In genomic region chr12:110371886-110372690, GRCm38 (mm10) we compare ENCODE assay signal across 30 mouse cellular contexts.
DNase-seq lines count a peak whose midpoint lies in the region; ATAC-seq and TF ChIP-seq lines count a peak whose summit lies in the region.
"Had no signal": no experiment of that assay in that cellular context is flagged by ENCODE, and none has a peak within 500 bp of the region (broad histone marks: within the 10 kb centered on the region; RNA-seq: fewer than 3 reads in every experiment).

No protein-coding gene starts in this region.

- peak; percentile 41 for DNase-seq in adrenal gland, postnatal 14 days
- no peak for DNase-seq in adrenal gland, adult 18-20 months (ENCODE audit: low spot score in 2 of 2)
- no peak for DNase-seq in heart, adult 2 months
- peak; percentile 76 for DNase-seq in midbrain, embryonic 11.5 days (ENCODE audit: low spot score, missing footprints)
- DNase-seq in midbrain, embryonic 14.5 days = no peak
- DNase-seq in NIH3T3 (ENCODE audit: low read depth) = peak; percentile 60
- no peak for DNase-seq in ovary, postnatal 10 days (ENCODE audit: low spot score)
- DNase-seq: cerebellum, adult 11 months; cerebellum, adult 9-10 months; cerebellum, postnatal 36 days; embryo, embryonic 11 days; gastrocnemius, adult 2 months; gastrocnemius, postnatal 36 days; heart, postnatal 36 days; kidney, adult 8-10 months; kidney, postnatal 10 days; layer of hippocampus, adult 9-11 months; liver; lung, adult 2 months; lung, postnatal 10 days; thymus, postnatal 4 days had no signal

- no peak for TF ChIP-seq EP300 in heart, adult 2 months (IDR thresholded peaks at IDR 0.05; ENCODE audit: insufficient read depth, low read depth, low read length)

- H3K4me2 ChIP-seq in heart, embryonic 15.5 days = no peak overlapping the region
- no peak overlapping the region for H3K4me2 ChIP-seq in midbrain, embryonic 11.5 days
- H3K4me2 ChIP-seq in midbrain, embryonic 14.5 days (ENCODE audit: low read length) = no peak overlapping the region

- H3K9me3 ChIP-seq in heart, embryonic 15.5 days (replicated peaks) = no peaks in the 10 kb centered on the region
- H3K9me3 ChIP-seq in midbrain, embryonic 11.5 days (ENCODE audit: control insufficient read depth, low read length) = no peaks in the 10 kb centered on the region
- no peaks in the 10 kb centered on the region for H3K9me3 ChIP-seq in midbrain, embryonic 14.5 days (ENCODE audit: control insufficient read depth, low read length)
- H3K9me3 ChIP-seq: hindbrain, embryonic 15.5 days; neural tube, embryonic 15.5 days had no signal

- WGBS in heart, embryonic 15.5 days = 82% methylated on average over 13 of the region's 13 CpGs
- 89% methylated on average over 13 of the region's 13 CpGs for WGBS in heart, adult 2 months
- WGBS in midbrain, embryonic 11.5 days = 78% methylated on average over 13 of the region's 13 CpGs
- 74% methylated on average over 13 of the region's 13 CpGs for WGBS in midbrain, embryonic 14.5 days

- no peak overlapping the region for H3K27ac ChIP-seq in heart, embryonic 15.5 days
- no peak overlapping the region for H3K27ac ChIP-seq in heart, adult 2 months
- H3K27ac ChIP-seq in midbrain, embryonic 11.5 days (ENCODE audit: low read depth, low read length) = no peak overlapping the region
- no peak overlapping the region for H3K27ac ChIP-seq in midbrain, embryonic 14.5 days (replicated peaks; ENCODE audit: low read depth, low read length)
- H3K27ac ChIP-seq: embryonic facial prominence, embryonic 12.5 days; gastrocnemius, adult 2 months; hindbrain, embryonic 15.5 days; liver, embryonic 14.5 days; macrophage; neural tube, embryonic 15.5 days had no signal

- H3K36me3 ChIP-seq in heart, embryonic 15.5 days = no peaks in the 10 kb centered on the region
- no peaks in the 10 kb centered on the region for H3K36me3 ChIP-seq in heart, adult 2 months (ENCODE audit: control insufficient read depth, insufficient read depth, low read length)
- H3K36me3 ChIP-seq in midbrain, embryonic 11.5 days (ENCODE audit: control insufficient read depth, insufficient read depth, low read length) = no peaks in the 10 kb centered on the region
- H3K36me3 ChIP-seq in midbrain, embryonic 14.5 days (ENCODE audit: control insufficient read depth, insufficient read depth, low read length) = no peaks in the 10 kb centered on the region
- H3K36me3 ChIP-seq: embryonic facial prominence, embryonic 12.5 days; hindbrain, embryonic 15.5 days; neural tube, embryonic 15.5 days had no signal

- no peak overlapping the region for H3K9ac ChIP-seq in heart, embryonic 15.5 days
- H3K9ac ChIP-seq in heart, adult 2 months (ENCODE audit: low read depth, low read length) = no peak overlapping the region
- H3K9ac ChIP-seq in midbrain, embryonic 11.5 days (ENCODE audit: low read length) = no peak overlapping the region
- H3K9ac ChIP-seq in midbrain, embryonic 14.5 days (replicated peaks; ENCODE audit: low read length) = no peak overlapping the region
- H3K9ac ChIP-seq: embryonic facial prominence, embryonic 12.5 days; hindbrain, embryonic 15.5 days; liver, embryonic 14.5 days; neural tube, embryonic 15.5 days had no signal

- H3K4me1 ChIP-seq in heart, embryonic 15.5 days (replicated peaks) = no peaks in the 10 kb centered on the region; the same call in 1 of the 2 replicates
- no peaks in the 10 kb centered on the region for H3K4me1 ChIP-seq in heart, adult 2 months (ENCODE audit: control insufficient read depth, insufficient read depth, low read length)
- H3K4me1 ChIP-seq in midbrain, embryonic 11.5 days (ENCODE audit: control insufficient read depth, insufficient read depth, low read length) = peaks cover 20% of the 10 kb centered on the region
- H3K4me1 ChIP-seq in midbrain, embryonic 14.5 days (ENCODE audit: control insufficient read depth, insufficient read depth, low read length) = peaks cover 24% of the 10 kb centered on the region

- TF ChIP-seq CTCF in heart, adult 2 months (IDR thresholded peaks at IDR 0.05) = no peak

- H3K79me2 ChIP-seq in heart, adult 2 months (replicated peaks; ENCODE audit: control insufficient read depth, insufficient read depth, low read length) = no peaks in the 10 kb centered on the region

- peaks cover 44% of the 10 kb centered on the region for H3K27me3 ChIP-seq in heart, embryonic 15.5 days
- H3K27me3 ChIP-seq in heart, adult 2 months (ENCODE audit: control insufficient read depth, insufficient read depth, low read length) = no peaks in the 10 kb centered on the region
- H3K27me3 ChIP-seq in midbrain, embryonic 11.5 days (ENCODE audit: control insufficient read depth, insufficient read depth, low read length) = peaks cover 15% of the 10 kb centered on the region
- peaks cover 3% of the 10 kb centered on the region; the same call in 1 of the 2 replicates for H3K27me3 ChIP-seq in midbrain, embryonic 14.5 days (ENCODE audit: control insufficient read depth, insufficient read depth, low read length)

- TF ChIP-seq POLR2A in heart, adult 2 months (IDR thresholded peaks at IDR 0.05; ENCODE audit: insufficient read depth, low read depth, low read length) = no peak

- H3K4me3 ChIP-seq in heart, embryonic 15.5 days = no peak overlapping the region
- H3K4me3 ChIP-seq in heart, adult 2 months = no peak overlapping the region
- no peak overlapping the region for H3K4me3 ChIP-seq in midbrain, embryonic 11.5 days (ENCODE audit: low read depth, low read length)
- H3K4me3 ChIP-seq in midbrain, embryonic 14.5 days (replicated peaks; ENCODE audit: low read depth, low read length) = no peak overlapping the region
- H3K4me3 ChIP-seq: embryonic facial prominence, embryonic 12.5 days; gastrocnemius, adult 2 months; hindbrain, embryonic 15.5 days; neural tube, embryonic 15.5 days had no signal

- ATAC-seq in heart, embryonic 15.5 days (replicated peaks; ENCODE audit: insufficient number of reproducible peaks, insufficient read depth, low FRiP score, low read depth) = 0 out of 2 replicates have a peak, but pooled peaks have one; percentile 43
- no peak for ATAC-seq in midbrain, embryonic 11.5 days (ENCODE audit: low FRiP score)
- ATAC-seq in midbrain, embryonic 14.5 days (ENCODE audit: low FRiP score, low TSS enrichment) = no peak
- ATAC-seq: CD4-positive, CD25-positive, alpha-beta regulatory T cell, adult 4 months; forebrain, embryonic 16.5 days; inflammation-experienced regulatory T-cells, adult 6 months had no signal

- intact Hi-C loops in heart, adult 2 months (cut with DNase I) = loop anchor here (2.0 to 10.0 kb wide), 4 partner anchors 367 to 1470 kb away; no protein-coding TSS in a partner anchor

Comparison
In these comparisons a context has a peak if more than half of its experiments do, and no peak if none do; other contexts are left out.
1. DNase-seq: peak in adrenal gland, postnatal 14 days (single experiment), midbrain, embryonic 11.5 days (single experiment) and NIH3T3 (single experiment); none in adrenal gland, adult 18-20 months (0 of 2), heart, adult 2 months (0 of 2), midbrain, embryonic 14.5 days (single experiment) and ovary, postnatal 10 days (single experiment).